Mouse (Mus musculus): ENCODE results near the gene Tenm4.

GRCm38 (mm10) chr7:96154025-96154424, 17.0 kb upstream of the Tenm4 start:
- no peak for TF ChIP-seq MAFK (IDR thresholded peaks at IDR 0.05; ENCODE audit: insufficient read depth, low read depth, low read length)
- TF ChIP-seq ZNF384 (IDR thresholded peaks at IDR 0.05; ENCODE audit: low read depth, low read length) = no peak
